In genomic region chr13:42071011-42071410, GRCm38 (mm10) we compare ENCODE assay signal across 21 mouse cellular contexts.
"Had no signal": no experiment of that assay in that cellular context is flagged by ENCODE, and none has a peak within 500 bp of the region (broad histone marks: within the 10 kb centered on the region; RNA-seq: fewer than 3 reads in every experiment).

No protein-coding gene starts in this region.

- DNase-seq: lung, adult 2 months; lung, postnatal 14 days; lung, postnatal 36 days; midbrain, embryonic 14.5 days; right cerebral cortex, adult 18-20 months; right cerebral cortex, postnatal 25 days; right cerebral cortex, postnatal 4 days; thymus, adult 2 months; thymus, postnatal 25 days; thymus, postnatal 4 days had no signal

- H3K4me1 ChIP-seq: lung, embryonic 15.5 days; stomach, embryonic 15.5 days had no signal

- H3K27ac ChIP-seq: lung, embryonic 15.5 days; macrophage; midbrain, embryonic 10.5 days; midbrain, embryonic 12.5 days; neural tube, embryonic 13.5 days; neural tube, embryonic 15.5 days; stomach, embryonic 15.5 days; stomach, postnatal 0 days had no signal

- H3K9me3 ChIP-seq: lung, embryonic 15.5 days; midbrain, embryonic 10.5 days; midbrain, embryonic 12.5 days; neural tube, embryonic 13.5 days; neural tube, embryonic 15.5 days; stomach, embryonic 15.5 days had no signal

- H3K4me3 ChIP-seq: lung, embryonic 15.5 days; midbrain, embryonic 10.5 days; midbrain, embryonic 12.5 days; myocyte; neural tube, embryonic 13.5 days; neural tube, embryonic 15.5 days; stomach, embryonic 15.5 days had no signal

- H3K9ac ChIP-seq: lung, embryonic 15.5 days; midbrain, embryonic 12.5 days; neural tube, embryonic 13.5 days; neural tube, embryonic 15.5 days; stomach, embryonic 15.5 days had no signal

- H3K36me3 ChIP-seq: lung, embryonic 15.5 days; stomach, embryonic 15.5 days had no signal

- H3K4me2 ChIP-seq: lung, embryonic 15.5 days; midbrain, embryonic 12.5 days; neural tube, embryonic 13.5 days; neural tube, embryonic 15.5 days; stomach, embryonic 15.5 days had no signal

- ATAC-seq: lung, postnatal 0 days; midbrain, embryonic 16.5 days had no signal

- H3K27me3 ChIP-seq: lung, embryonic 15.5 days; midbrain, embryonic 12.5 days; neural tube, embryonic 13.5 days; neural tube, embryonic 15.5 days; stomach, embryonic 15.5 days had no signal
